Mouse (Mus musculus) kidney, adult 8-10 months (tissue): Measurements from ENCODE around the gene Cisd1.
A peak's percentile ranks its signal among the peaks of the same experiment; 100 is the strongest.
"Not testable (repeated sequence)": the region's sequence is repeated elsewhere in the genome, so short reads cannot be mapped to it uniquely, and the experiment has no call there.

Source experiments
- DNase-seq, 2 experiments: peaks; one replicate each; pipeline ENCODE4 v3.0.0; 2022

Cisd1 gene

GRCm38 (mm10) chr10:71344579-71345143, at the start of gene Cisd1:
Cisd1 (minus strand) TSS chr10:71344954.
- peak; percentile 96 to 98 for DNase-seq

DNA sequence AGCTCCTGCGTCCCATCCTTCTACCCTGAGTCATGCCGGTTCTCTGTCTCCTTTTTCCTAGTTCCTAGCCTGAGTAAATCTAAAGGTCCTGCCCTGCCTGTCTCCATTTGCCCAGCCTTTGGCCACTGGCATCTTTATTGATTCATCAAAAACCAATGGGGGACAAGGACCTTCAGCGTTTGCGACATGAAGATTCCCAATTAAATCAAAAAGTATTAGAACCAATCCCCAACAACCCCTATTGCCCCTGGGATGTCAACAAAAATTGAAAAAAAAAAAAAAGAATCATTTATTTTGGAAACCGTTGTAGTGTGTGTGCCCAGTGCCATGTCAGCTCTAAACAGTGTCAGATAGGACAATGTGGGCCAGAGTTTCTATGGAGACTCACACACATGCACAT, 44.6 kb upstream of the Cisd1 start:
- no peak for DNase-seq

DNA sequence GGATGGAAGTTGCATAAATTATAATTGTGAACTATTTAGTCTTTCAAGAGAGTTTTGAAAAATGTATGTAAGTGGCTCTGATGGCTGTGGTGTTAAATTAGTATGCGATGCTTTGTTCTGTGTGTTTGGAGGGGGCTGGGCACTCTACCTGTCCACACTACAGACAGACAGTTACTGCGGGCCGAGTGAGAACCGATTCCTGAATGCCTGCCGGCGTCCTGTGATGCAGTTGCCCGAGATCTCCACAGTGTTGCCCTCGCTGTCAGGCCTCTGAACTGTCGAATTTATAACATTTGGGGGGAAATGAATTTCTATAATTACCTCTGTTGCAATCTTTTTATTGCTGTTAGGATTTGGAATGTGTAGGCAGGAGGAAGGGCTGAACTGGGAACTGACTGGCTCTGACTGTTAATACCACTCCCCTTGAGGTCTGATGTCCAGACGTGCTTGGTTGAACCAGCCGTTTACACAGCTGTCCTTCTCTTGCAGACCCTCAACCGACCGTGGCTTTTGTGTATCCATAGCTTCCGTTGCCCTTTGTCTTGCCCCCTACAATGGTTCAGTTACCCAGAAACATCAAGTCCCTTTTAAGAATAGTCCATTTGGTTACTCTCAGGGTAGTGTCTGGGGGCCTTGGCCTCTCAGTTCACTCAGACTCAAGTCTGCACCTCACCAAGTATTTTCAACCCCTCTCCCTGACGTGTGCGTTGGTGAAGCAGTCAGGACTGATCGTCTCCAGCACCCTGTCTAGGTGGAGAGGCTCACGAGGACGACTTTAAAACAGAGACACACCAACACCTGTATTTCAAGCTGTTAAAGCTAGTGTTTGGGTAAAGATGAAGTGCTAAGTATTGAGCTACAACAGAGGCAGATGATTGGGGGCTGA, 39.6 kb upstream of the Cisd1 start:
- no peak for DNase-seq

- DNase-seq = not testable (repeated sequence)
Measured at GRCm38 (mm10) chr10:71383552-71383924, 38.8 kb upstream of the Cisd1 start.

DNA sequence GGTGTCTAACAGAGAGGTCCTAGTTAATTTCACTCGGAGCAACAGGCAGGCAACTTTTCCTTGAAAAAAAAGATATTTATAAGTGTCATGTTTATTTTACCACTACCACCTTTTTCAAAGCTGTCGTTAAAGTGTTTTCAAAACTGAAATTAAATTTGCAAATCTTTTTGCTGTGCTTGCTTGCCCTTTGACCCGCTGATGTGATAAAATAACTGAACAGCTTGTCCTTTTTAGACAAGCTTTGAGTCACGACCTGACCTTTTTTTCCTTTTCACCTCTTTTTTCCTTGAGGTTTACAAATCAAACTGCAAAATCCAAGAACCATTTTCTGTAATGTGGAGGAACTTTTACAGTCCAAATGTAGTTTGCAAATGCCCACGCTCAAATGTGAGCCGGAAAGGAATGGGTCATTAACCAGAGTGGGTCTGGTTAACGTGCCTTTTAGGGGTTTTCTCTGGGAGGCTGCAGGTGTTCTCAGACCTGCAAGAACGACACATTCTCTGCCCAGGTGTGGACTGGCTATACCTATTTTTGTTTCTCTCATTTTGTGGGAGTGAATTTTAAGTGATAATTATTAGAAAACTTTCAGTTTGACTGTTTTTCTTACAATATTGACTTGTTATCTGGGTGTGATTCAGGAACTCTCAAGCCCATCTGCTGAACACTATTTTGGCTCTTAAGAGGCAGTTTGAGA, 38.3 kb upstream of the Cisd1 start:
- DNase-seq = peak in 1 of 2 experiments; percentile 31

DNA sequence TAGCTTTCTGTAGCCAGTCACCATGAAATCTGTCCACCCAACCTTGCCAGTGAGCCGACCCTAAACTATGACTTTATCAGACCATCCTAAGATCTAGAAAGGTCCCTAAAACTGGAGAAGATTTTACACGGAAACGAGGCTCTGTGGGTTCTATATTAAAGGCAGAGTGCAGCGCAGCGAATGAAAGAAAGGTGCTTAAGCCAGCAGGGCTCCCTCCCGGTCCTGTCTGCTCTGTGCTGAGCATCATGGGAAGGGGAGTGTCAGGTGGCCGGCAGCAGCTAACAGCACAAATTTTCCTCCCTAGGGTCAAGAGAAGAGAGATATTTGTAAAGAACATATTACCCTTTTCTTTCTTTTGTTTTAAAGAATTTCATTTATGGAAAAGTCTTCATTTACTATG, 37.4 kb upstream of the Cisd1 start:
- DNase-seq = peak in 1 of 2 experiments; percentile 19

DNA sequence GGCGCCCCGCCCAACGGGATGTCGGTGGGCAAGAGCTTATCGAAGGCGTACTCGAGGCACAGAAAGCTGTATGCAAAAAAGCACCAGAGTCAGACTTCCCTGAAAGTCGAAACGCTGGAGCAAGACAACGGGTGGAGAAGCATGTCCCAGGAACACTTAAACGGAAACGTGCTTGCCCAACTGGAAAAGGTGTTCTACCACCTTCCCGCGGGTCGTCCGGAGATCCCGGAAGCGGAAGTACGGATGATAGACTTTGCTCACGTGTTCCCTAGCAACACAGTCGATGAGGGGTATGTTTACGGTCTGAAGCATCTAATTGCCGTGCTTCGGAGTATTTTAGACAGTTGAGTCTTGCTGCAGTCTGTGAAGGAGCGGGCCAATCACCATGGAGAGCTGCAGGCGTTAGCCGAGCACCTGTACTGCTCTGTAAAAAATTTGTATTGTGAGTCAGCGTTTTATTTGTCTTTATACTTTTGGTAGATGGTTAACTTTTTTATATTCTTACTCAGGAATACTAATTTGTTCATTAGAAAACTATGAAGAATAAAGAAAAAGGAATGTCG, 36.8 kb upstream of the Cisd1 start:
- peak; percentile 21 to 32 for DNase-seq

GRCm38 (mm10) chr10:71380406-71380805, 35.7 kb upstream of the Cisd1 start:
- no peak for DNase-seq

GRCm38 (mm10) chr10:71376014-71376413, 31.3 kb upstream of the Cisd1 start:
- no peak for DNase-seq

GRCm38 (mm10) chr10:71373706-71374105, 29.0 kb upstream of the Cisd1 start:
- DNase-seq = no peak

GRCm38 (mm10) chr10:71371881-71372280, 27.1 kb upstream of the Cisd1 start:
- DNase-seq = no peak

DNA sequence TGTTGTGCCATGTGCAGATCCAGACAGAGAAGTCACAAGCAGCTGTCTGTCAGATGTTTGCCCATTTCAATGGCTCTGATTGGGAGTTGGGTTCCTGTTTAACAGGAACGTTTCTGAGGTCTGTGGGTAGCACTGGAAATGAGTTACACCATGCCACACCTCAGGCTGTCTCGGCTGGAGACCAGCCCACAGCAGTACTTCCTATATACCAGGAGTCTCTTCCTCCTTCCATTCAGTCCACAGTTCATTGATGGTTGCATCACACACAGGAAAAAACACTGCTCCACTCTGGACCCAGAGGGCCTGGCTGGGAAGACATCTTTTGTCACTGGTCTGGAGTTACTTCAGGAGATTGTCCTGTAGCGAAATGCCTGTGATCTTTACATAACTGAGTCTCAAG, 24.7 kb upstream of the Cisd1 start:
- DNase-seq = no peak

DNA sequence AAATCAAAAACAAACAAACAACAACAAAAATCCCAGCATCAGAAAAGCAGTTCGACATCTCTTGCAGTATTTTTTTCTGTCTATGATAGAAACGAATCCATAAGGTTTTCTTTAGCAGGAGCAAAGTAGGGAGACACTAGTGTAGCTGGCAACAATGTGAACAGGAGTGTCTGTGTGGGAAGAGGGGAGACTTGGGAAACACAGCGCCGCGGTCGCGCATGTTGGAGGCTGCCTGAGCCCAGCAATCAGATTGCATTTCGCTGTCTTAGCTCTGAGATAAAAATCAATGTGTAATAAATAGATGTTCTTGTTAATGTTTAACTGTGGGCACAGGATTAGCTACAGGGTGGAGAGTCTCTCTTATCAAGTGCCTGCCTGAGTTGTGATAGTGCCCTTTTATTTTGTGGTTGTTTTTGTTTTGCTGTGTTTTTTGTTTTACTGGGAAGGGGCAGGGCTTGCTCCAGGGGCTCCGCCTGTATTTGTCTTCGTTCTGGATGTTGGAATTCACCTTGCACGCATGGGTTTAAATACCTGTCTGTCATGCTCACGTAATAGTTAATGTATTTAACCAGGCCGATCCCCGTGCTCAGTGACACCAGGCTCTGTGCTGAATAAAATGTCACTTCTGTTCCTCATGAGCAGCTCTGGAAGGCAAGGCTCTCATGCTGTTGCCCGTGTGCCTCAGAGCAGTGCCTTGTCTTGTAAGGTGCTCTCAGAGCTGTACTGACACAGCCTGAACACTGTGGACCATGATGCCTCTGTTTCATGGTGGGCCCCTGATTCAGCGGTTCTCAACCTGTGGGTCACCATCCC, 23.6 kb upstream of the Cisd1 start:
- peak; percentile 42 to 64 for DNase-seq

DNA sequence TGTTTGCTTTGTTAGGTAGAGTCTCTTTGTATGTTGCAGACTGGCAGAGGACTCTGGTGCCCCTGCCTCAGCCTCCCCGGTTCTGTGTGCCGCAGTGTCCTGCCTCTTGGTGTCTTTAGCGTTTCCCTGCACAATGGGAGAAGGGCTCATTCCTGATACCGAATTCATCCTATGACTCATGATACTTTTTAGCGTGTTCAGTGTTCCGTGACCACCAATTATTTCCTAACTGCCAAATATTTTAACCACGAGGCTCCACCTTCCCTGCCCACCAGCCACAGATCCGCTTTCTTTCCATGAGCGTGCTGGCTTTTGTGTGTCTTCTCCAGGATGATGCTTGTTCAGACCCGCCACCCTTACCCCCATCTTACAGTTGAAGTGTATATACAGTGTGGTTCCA, 19.1 kb upstream of the Cisd1 start:
- DNase-seq = no peak

DNA sequence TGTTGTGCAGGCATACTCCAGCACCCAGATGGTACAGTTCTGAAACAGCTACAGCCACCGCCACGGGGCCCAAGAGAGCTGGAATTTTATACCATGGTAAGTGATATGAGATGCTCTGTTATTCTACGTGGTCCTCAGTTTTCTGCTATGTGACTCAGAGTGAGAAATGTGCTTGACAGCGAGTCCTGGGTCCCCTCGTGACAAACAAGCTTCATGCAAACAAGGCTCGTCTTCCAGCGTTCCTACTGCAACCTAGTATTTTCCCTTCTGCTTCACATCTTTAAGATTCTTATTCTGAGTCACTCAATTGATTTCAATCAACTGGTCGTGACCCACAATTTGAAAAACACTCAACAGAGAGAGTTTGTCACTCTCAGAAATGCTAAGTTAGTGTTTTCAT, 18.7 kb upstream of the Cisd1 start:
- no peak for DNase-seq

DNA sequence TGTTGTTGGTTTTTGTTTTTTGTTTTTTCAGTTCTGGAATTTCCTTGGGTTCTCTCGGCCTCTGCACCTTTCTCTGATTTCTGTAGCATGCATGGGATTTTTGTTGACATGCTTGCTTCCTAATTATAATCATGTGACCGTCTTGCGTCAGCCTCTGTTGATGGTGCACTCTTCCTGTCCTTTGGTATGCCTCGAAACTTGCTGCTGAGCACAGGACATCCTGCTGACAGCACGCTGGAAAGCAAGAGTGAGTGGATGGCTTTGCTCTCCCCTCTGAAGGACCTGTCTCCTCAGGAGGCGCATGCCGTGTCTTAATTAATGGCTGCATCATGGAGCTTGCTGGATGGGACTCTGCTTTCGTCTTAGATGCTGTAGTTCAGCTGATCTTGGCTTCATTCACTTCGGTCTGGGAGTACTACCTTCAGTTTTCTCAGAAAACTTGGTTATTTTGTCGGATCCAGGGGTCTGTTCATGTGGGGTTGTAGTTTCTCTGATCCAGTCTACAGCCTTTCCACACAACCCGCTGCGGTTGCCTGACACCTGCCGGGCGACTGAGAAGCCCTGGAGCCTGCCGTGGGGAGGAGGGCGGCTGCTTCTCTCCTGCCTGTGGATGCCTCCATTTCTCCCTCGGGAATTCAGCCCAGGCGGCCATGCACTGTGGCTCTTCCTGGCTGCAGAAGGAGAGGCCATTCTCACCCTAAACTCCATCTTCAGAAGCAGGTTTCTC, 17.2 kb upstream of the Cisd1 start:
- no peak for DNase-seq

DNA sequence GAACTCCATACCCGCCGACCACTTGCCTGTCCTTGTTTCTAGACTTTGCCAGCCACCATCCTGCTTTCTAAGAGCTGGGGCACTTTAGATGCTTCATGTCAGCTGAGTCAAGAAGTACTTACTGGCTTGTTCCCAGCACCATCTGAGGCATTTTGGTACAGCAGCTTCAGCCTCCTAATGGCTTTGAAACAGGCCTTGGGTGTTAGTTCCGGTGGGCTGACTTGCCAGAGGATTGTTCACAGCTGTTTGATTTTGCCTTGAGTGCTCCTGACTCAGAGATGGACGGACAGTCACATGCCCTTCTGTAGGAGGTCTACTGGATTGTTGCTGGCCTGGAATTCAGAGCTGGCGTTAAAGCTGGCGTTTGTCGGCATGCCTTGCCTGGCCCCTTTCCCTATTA, 16.3 kb upstream of the Cisd1 start:
- DNase-seq = no peak

DNA sequence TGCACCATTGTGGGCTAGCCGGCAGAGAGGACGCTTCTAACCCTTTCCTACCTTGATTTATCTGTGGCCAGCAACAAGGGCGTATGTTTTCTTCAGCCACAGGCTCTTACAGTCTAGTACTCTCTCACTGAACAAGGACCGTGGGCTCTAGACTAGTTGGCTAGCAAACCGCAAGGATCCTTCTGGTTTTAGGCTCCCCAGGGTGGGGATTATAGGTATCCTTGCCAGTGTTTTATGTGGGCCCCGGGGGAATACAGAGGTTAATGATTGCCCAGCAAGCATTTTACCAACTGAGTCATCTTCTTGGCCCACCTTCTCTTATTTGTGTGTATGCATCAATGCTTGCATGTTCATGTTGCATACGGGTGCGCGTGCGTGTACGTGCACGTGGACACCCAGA, 10.2 kb upstream of the Cisd1 start:
- DNase-seq = no peak

DNA sequence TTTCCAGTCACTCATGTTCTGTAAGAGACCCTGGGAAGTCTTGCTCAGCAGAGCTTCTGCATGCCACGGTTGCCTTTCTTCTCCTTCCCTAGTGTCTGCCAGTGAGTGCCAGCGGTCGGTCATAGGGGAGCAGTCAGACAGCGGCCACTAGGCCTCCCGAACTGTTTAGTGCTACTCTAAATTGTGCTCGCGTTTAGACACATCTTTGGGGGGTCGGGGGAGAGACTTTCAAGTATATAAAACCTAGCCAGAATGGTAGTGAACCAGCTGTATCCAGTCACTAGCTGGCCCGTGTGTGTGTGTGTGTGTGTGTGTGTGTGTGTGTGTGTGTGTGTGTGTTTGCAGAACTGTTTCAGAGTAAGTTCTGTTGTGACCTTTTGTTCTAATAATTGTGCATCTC, 9.1 kb upstream of the Cisd1 start:
- DNase-seq = no peak

GRCm38 (mm10) chr10:71351301-71351700, 6.5 kb upstream of the Cisd1 start:
- DNase-seq = no peak

GRCm38 (mm10) chr10:71349290-71349689, 4.5 kb upstream of the Cisd1 start:
- DNase-seq = no peak
